Mouse (Mus musculus) megakaryocyte, embryonic 14.5 days (primary cell): ENCODE measurements around the gene Tagln2. TPM values are rescaled to one million over a fixed set of nuclear protein-coding genes. Genes with fewer than 3 reads are reported as not detected.

ENCODE experiments used
- H3K27me3 ChIP-seq: replicated peaks from 2 replicates; pipeline ENCODE3; 2012; ENCODE audit warnings: inconsistent platforms
- H3K36me3 ChIP-seq: replicated peaks from 2 replicates; pipeline ENCODE3; 2012; ENCODE audit warnings: low read length, inconsistent platforms, mixed read lengths
- H3K4me1 ChIP-seq: 2 replicates; pipeline ENCODE4 v1.6.1; 2012; ENCODE audit warnings: inconsistent platforms
- H3K4me3 ChIP-seq: replicated peaks from 2 replicates; pipeline ENCODE3; 2012; ENCODE audit warnings: moderate library complexity, mild to moderate bottlenecking, inconsistent platforms
- H3K9me3 ChIP-seq: 2 replicates; pipeline ENCODE4 v1.6.1; 2012; ENCODE audit warnings: inconsistent platforms
- FLI1 ChIP-seq: IDR thresholded peaks from 2 replicates; pipeline ENCODE4 v1.6.1; 2012; ENCODE audit warnings: low read length, inconsistent platforms, mixed read lengths
- GATA1 ChIP-seq: IDR thresholded peaks from 3 replicates; pipeline ENCODE4 v1.6.1; 2012; ENCODE audit warnings: mixed read lengths, low read length, inconsistent platforms, borderline replicate concordance
- polyA plus RNA-seq: library from polyadenylated mRNA; stranded (reverse); fragments of >175 nt; gene quantifications from 2 replicates; pipeline ENCODE4 v1.2.3, GENCODE M21; 2012; ENCODE audit warnings: low replicate concordance; ENCODE audit not compliant: insufficient read depth

The Tagln2 gene
- polyA plus RNA-seq, 1 experiment = 2,302 TPM

GRCm38 (mm10) chr1:172513525-172514212 is 13.8 kb downstream of the Tagln2 start:
- Histone ChIP-seq H3K4me3 (peak overlapping the region; percentile 91), H3K27me3 (no peaks in the 10 kb centered on the region), H3K4me1 (peaks cover 81% of the 10 kb centered on the region), H3K36me3 (peaks cover 42% of the 10 kb centered on the region), H3K9me3 (peaks cover 5% of the 10 kb centered on the region; the same call in 1 of the 2 replicates)
- peak; percentile 95 for TF ChIP-seq GATA1
- peak; percentile 81; the same call in 1 of the 2 replicates for TF ChIP-seq FLI1

GRCm38 (mm10) chr1:172514213-172514529 is 14.3 kb downstream of the Tagln2 start:
- H3K9me3 ChIP-seq = peaks cover 5% of the 10 kb centered on the region; the same call in 1 of the 2 replicates
- no peaks in the 10 kb centered on the region for H3K27me3 ChIP-seq
- H3K36me3 ChIP-seq = peaks cover 37% of the 10 kb centered on the region
- peak overlapping the region; percentile 91 for H3K4me3 ChIP-seq
- peaks cover 79% of the 10 kb centered on the region for H3K4me1 ChIP-seq
- TF ChIP-seq GATA1 (no peak), FLI1 (no peak)

GRCm38 (mm10) chr1:172514551-172515268 is 14.9 kb downstream of the Tagln2 start:
- no peaks in the 10 kb centered on the region for H3K27me3 ChIP-seq
- H3K4me1 ChIP-seq = peaks cover 79% of the 10 kb centered on the region
- H3K4me3 ChIP-seq = peak overlapping the region; percentile 91
- no peak for TF ChIP-seq FLI1
- no peak for TF ChIP-seq GATA1
- peaks cover 5% of the 10 kb centered on the region; the same call in 1 of the 2 replicates for H3K9me3 ChIP-seq
- H3K36me3 ChIP-seq = peaks cover 32% of the 10 kb centered on the region

GRCm38 (mm10) chr1:172515396-172515795 is 15.5 kb downstream of the Tagln2 start:
- no peaks in the 10 kb centered on the region for H3K27me3 ChIP-seq
- H3K36me3 ChIP-seq = peaks cover 26% of the 10 kb centered on the region
- H3K4me3 ChIP-seq = peak overlapping the region; percentile 84
- H3K4me1 ChIP-seq = peaks cover 79% of the 10 kb centered on the region
- TF ChIP-seq GATA1 (no peak), FLI1 (no peak)
- peaks cover 5% of the 10 kb centered on the region; the same call in 1 of the 2 replicates for H3K9me3 ChIP-seq

- no peak overlapping the region for H3K4me3 ChIP-seq
- H3K36me3 ChIP-seq = peaks cover 10% of the 10 kb centered on the region
- H3K27me3 ChIP-seq = no peaks in the 10 kb centered on the region
- TF ChIP-seq FLI1 = no peak
- TF ChIP-seq GATA1 = no peak
- peaks cover 5% of the 10 kb centered on the region; the same call in 1 of the 2 replicates for H3K9me3 ChIP-seq
- peaks cover 70% of the 10 kb centered on the region for H3K4me1 ChIP-seq
These were observed 18.2 kb downstream of the Tagln2 start for GRCm38 (mm10) chr1:172518013-172518412.

GRCm38 (mm10) chr1:172519644-172520043 is 19.8 kb downstream of the Tagln2 start:
- Histone ChIP-seq H3K4me3 (no peak overlapping the region), H3K36me3 (peaks cover 10% of the 10 kb centered on the region), H3K9me3 (peaks cover 5% of the 10 kb centered on the region; the same call in 1 of the 2 replicates), H3K4me1 (peaks cover 62% of the 10 kb centered on the region), H3K27me3 (no peaks in the 10 kb centered on the region)
- TF ChIP-seq GATA1 = no peak
- no peak for TF ChIP-seq FLI1

- Histone ChIP-seq H3K4me1 (peaks cover 62% of the 10 kb centered on the region), H3K27me3 (no peaks in the 10 kb centered on the region), H3K4me3 (peak within 1 kb of the TSS; percentile 85), H3K9me3 (peaks cover 5% of the 10 kb centered on the region; the same call in 1 of the 2 replicates), H3K36me3 (peaks cover 10% of the 10 kb centered on the region)
- TF ChIP-seq FLI1 = no peak
- TF ChIP-seq GATA1 = no peak
These were observed 21.0 kb downstream of the Tagln2 start, which contains the start of gene Cfap45 for GRCm38 (mm10) chr1:172520576-172521440. Gene Cfap45 (plus strand): TSS chr1:172520801.

GRCm38 (mm10) chr1:172522524-172522923 is 22.7 kb downstream of the Tagln2 start:
- TF ChIP-seq FLI1 (no peak), GATA1 (no peak)
- peaks cover 2% of the 10 kb centered on the region; the same call in 1 of the 2 replicates for H3K9me3 ChIP-seq
- peaks cover 2% of the 10 kb centered on the region for H3K36me3 ChIP-seq
- H3K4me3 ChIP-seq = no peak overlapping the region
- peaks cover 69% of the 10 kb centered on the region for H3K4me1 ChIP-seq
- peaks cover 5% of the 10 kb centered on the region for H3K27me3 ChIP-seq

GRCm38 (mm10) chr1:172523699-172524101 is 23.9 kb downstream of the Tagln2 start:
- Histone ChIP-seq H3K36me3 (no peaks in the 10 kb centered on the region), H3K4me1 (peaks cover 81% of the 10 kb centered on the region), H3K4me3 (no peak overlapping the region), H3K9me3 (no peaks in the 10 kb centered on the region; the same call in 1 of the 2 replicates), H3K27me3 (peaks cover 11% of the 10 kb centered on the region)
- TF ChIP-seq GATA1 = no peak
- TF ChIP-seq FLI1 = no peak
